Mouse (Mus musculus) heart, adult 10 weeks (tissue): ENCODE results near the gene H2bfm. TPM values are rescaled to one million over a fixed set of nuclear protein-coding genes. Genes with fewer than 3 reads are reported as not detected.

ENCODE experiments used
- polyA plus RNA-seq: library from polyadenylated mRNA; stranded (reverse); fragments of 350-450 nt; fragmentation: Illumina TruSeq; extraction: RNeasy Lipid Tissue Mini Kit (QIAGEN cat#74804); gene quantifications from one replicate; pipeline ENCODE4 v1.2.3, GENCODE M21; 2014; ENCODE audit warnings: low read depth, low replicate concordance

H2bfm gene
- polyA plus RNA-seq, result not detected

GRCm38 (mm10) chrX:136927031-136927430 lies at the start of gene H2bfm:
H2bfm (plus strand) TSS chrX:136927325.

GRCm38 (mm10) chrX:136975397-136975796 lies 48.3 kb downstream of the H2bfm start, which contains the start of gene Tmsb15b2:
Tmsb15b2 (minus strand) TSS chrX:136975497.

GRCm38 (mm10) chrX:136976424-136977084 lies 49.4 kb downstream of the H2bfm start, which contains the start of the genes Tmsb15l and Tmsb15b1:
Tmsb15l (minus strand) TSS chrX:136976869.
Tmsb15b1 (minus strand) TSS chrX:136976874.

Other genes starting within 250 kb of the H2bfm start
- 7.5 TPM for gene Tceal1, start 219.3 kb upstream of the H2bfm start, polyA plus RNA-seq
- gene Morf4l2, start 183.6 kb upstream of the H2bfm start, polyA plus RNA-seq, result 90.8 TPM
- not detected for gene Glra4, start 147.2 kb upstream of the H2bfm start, polyA plus RNA-seq
- gene Plp1, start 104.7 kb upstream of the H2bfm start, polyA plus RNA-seq, result 6.7 TPM
- 0.21 TPM for gene Rab9b, start 58.6 kb upstream of the H2bfm start, polyA plus RNA-seq
- not detected for gene Tmsb15b2, start 48.2 kb downstream of the H2bfm start, polyA plus RNA-seq
- not detected for gene Tmsb15l, start 49.5 kb downstream of the H2bfm start, polyA plus RNA-seq
- gene Tmsb15b1, start 49.5 kb downstream of the H2bfm start, polyA plus RNA-seq, result not detected
- 0.31 TPM for gene Zcchc18, start 65.8 kb downstream of the H2bfm start, polyA plus RNA-seq
- 0.99 TPM for gene Slc25a53, start 111.0 kb downstream of the H2bfm start, polyA plus RNA-seq
- gene Fam199x, start 122.3 kb downstream of the H2bfm start, polyA plus RNA-seq, result 2.7 TPM
- gene Esx1, start 194.8 kb downstream of the H2bfm start, polyA plus RNA-seq, result not detected